Mouse (Mus musculus): ENCODE measurements around the gene Dph1.

Dph1 gene

DNA sequence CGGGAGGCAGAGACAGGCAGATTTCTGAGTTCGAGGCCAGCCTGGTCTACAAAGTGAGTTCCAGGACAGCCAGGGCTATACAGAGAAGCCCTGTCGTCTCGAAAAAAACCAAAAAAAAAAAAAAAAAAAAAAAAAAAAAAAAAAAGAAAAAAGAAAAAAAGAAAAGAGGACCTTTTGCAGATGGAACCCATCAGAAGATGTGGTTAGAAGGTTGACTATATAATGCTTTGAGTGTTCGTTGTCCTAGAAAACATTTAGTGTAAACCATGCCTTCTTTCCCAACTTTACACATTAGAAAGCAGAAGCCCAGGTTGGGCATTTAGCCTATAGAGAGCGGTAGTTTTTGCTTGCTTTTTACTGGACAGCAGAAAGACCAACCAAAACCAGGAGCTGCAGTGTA lies 16.5 kb downstream of the Dph1 start:
- CTCF ChIA-PET: interaction anchor here (0.8 kb wide), 1 partner anchor 312 kb away, joined by 3 read pairs; the partner anchor contains the start of gene Prpf8

DNA sequence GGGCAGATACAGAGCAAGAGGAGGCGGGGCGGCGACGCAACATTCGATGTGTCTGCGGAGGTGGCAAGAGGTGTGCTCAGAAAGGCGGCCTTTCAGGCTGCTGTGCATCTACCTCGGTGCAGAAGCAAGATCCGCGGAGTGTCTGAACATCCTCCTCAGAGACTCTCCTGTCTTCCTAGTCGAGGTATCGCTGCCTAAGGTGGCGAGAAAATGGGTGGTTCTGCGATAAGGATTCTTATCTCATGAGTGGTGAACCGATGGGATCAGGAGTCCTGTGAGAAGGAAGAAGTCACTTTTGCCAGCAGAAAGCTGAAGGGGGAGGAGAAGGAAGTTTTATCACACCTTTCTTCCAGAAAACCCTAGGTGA lies 17.3 kb downstream of the Dph1 start:
- CTCF ChIA-PET: interaction anchor here (0.8 kb wide), 1 partner anchor 313 kb away, joined by 3 read pairs; the partner anchor contains the start of gene Prpf8

DNA sequence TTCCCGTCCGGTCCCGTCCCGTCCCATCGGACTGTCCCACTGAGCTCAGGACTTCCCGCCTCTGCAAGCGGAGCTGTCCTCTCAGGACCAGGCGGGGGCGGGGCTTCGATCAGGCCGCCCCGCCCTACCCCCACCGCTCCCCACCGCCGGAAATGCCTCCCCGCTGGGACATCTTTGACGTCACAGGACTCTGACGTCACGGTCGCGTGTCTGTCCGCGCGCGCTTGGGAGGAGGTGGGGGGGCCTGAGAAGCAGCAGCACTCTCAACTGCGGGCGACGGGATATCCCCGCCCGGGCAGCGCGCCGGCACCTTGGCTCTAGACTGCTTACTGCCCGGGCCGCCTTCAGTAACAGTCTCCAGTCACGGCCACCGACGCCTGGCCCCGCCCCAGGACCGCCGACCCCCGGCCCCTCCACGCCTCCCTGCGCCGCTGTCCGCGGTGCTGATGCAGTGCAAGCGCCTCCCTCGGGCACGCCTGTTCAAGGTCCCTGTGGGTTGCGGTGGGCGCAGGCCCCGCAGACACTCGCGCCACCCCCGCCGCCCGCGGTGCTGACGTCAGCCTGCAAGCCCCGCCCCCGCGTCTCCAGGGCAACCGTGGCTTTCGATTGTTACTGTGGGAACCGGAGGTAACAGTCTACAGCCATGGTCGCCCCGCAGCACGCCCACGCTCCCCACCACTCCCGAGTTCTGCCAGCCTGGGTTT lies 17.8 kb downstream of the Dph1 start:
- CTCF ChIA-PET: no interaction called here

DNA sequence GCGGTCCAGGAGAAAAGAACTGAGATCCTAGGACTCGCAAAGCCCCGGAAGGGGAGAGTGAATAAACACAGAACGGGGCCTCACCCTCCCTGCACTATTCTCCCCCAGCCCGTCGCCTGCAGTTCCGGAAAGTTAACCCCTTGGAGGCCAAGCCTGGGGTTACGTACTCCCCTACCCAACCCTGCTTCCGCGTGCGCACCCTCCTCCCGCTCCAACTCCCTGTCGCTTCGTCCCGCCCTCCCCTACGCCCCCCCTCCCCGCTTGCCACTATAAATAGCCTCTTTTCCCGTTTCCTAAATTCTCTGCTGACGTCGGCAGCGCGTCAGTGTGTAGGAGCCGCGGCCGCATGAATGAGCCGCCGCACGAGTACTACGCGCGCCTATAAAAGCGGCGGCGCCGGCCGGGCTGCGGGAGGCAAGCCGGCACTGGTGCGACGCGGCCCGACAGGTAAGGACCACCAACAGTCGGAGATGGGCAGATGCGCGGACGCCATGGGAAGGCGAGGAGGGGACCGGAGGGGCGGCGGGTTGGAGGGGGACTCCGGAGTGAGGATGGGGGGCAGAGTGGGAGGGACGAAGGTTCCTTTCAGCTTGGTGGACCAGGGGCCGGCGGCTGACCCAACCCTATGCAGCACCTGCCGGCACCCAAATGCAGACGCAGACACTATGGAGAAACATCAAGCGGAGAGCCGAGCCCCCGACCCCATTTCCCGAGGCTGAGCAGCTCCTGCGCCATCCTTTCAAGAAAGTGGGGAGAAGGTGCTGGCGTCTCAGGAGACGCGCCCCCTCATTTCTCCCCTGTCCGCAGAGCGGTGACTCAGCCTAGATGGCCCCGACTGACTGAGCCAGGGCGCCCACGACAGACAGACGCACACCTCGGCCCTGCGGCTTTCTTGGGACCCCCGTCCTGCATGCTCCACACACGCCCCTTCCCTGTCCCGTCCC lies 18.6 kb downstream of the Dph1 start:
- CTCF ChIA-PET: no interaction called here

DNA sequence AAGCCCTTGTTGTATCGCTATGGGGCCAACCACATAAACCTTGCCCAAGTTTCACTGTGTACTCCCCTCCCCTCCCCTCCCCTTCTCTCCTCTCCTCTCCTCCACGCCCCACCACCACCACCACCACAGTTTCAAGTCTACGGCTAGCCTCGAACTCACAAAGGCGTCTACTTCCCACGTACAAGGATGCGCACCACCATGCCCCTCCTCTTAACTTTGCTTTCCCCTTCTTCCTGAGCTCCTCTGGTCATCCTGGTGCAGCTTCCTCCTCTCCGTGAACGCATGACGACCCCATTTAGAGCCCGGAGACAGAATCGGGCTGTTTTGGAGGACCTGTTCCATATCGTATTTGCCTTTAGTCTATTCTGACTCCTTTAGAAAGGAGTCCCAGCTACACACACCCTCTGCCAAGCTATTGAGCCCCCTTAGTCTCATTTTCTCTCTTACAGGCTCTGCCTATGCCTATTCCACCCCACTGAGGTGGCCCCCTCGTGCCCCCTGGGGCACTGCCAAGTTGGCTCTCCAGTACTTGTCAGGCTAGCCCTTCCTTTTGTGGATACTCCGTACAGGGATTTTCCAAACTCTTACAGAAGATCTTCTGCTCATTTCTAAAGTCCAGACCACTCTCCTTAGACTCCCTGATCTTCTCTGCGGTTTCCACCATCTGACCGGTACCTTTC lies 19.7 kb downstream of the Dph1 start:
- CTCF ChIA-PET: interaction anchor here (0.7 to 0.8 kb wide), 2 partner anchors 16 to 38 kb away, joined by 3 to 6 read pairs; no protein-coding TSS in a partner anchor

DNA sequence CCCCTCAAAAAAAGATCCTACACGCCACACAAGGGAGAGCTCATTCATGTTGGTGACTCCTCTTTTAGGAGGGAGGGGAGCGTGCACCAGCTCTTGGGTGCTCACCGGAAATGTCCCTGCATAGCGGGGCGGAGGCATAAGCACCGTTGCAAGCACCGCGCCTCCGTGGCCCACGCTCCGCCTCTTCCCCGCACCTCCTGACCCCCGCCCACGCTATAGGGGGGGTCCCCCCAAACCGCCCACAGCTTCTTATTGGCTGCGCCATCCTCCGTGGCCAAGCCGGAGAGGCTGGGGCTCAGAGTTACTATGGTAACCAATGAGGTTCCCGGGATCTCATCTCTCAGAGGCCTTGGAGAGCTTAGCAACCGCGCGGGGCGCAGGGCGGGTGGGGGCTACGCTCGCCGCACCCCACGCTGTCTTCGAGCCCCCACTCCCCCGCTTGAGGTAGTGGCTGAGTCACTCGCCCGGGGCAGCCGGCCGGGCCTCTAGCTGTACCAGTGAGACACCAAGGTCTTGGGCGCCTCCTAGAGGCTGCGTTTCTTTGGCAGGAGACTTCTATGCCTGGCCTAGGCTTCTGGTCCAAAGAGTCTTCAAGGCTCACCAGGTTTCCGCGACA lies 20.8 kb downstream of the Dph1 start:
- CTCF ChIA-PET: interaction anchor here (0.7 to 1.2 kb wide), 5 partner anchors 13 to 237 kb away, joined by 3 to 7 read pairs (median 4); no protein-coding TSS in a partner anchor

DNA sequence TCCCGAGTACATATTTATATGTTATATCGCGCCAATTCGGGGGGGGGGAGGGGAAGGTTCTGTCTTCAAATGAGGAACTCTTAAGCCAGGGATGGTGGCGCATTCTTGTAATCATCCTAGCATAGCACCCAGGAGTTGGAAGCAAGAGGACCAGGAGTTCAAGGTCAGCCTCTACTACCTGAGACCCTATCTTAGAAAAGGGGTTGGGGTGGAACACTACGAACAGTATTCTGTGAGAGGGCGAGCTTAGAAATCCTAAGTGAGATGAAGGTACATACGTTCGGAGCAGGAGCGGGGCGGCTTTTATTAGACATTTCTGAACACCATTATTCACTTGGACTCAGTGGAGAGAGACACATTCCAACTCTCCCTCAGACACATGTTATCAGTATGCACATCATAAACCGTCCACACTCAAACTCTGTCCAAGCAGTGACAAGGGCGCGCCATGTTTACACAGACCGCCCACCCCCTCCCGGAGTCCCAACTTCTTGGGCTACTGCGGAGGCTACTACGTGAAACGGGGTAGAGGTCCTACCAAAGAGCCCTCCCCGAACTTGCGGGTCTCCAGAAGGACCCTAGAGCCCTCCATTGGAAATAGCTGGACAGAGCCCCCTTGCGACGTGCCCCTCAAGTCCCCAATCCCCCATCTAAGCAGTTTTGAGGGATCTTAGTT lies 21.5 kb downstream of the Dph1 start, which contains the start of gene Hic1:
Gene Hic1 (minus strand): TSS at position 115 of the 676 bp plus-strand sequence.
- CTCF ChIA-PET: interaction anchor here (0.5 to 1.2 kb wide), 7 partner anchors 12 to 237 kb away, joined by 3 to 9 read pairs (median 4); no protein-coding TSS in a partner anchor

DNA sequence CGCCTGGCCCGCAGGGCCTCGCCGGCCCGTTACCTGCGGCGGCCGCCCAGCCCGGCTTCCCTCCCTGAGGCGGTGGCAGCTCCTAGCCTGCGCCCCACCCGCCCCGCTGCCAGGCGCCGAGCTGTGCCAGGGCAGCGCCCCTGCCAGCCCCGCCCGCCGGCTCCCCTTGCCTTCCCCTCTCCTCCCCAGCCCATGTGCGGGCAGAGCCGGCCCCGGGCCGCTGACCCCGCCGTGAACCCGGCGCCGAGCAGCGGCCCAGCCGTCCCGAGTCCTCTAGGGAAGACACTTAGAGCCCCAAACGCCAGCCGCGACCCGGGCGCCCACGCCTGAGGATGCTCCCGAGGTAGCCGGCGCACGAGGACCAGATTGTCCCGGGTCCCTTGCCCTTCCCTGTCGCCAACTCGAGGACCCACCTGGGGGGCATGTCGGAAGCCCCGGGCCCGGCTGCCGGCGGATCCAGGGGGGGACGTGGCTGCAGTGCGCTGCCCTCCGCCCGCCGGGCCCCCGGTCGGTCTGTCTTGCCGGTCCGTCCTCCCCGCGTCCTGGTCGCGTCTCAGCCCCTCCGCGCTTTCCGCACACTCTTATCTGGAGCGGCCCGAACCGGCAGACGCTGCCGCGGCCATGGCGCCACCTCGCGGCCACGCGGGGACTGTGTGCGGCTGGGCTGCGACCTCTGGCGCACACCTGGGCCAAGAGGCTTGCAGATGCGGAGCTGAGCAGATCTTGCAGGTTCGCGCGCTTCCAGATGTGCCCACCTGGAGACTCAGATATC lies 22.3 kb downstream of the Dph1 start:
- CTCF ChIA-PET: interaction anchor here (0.5 to 1.2 kb wide), 5 partner anchors 11 to 189 kb away, joined by 3 to 5 read pairs (median 4); no protein-coding TSS in a partner anchor

DNA sequence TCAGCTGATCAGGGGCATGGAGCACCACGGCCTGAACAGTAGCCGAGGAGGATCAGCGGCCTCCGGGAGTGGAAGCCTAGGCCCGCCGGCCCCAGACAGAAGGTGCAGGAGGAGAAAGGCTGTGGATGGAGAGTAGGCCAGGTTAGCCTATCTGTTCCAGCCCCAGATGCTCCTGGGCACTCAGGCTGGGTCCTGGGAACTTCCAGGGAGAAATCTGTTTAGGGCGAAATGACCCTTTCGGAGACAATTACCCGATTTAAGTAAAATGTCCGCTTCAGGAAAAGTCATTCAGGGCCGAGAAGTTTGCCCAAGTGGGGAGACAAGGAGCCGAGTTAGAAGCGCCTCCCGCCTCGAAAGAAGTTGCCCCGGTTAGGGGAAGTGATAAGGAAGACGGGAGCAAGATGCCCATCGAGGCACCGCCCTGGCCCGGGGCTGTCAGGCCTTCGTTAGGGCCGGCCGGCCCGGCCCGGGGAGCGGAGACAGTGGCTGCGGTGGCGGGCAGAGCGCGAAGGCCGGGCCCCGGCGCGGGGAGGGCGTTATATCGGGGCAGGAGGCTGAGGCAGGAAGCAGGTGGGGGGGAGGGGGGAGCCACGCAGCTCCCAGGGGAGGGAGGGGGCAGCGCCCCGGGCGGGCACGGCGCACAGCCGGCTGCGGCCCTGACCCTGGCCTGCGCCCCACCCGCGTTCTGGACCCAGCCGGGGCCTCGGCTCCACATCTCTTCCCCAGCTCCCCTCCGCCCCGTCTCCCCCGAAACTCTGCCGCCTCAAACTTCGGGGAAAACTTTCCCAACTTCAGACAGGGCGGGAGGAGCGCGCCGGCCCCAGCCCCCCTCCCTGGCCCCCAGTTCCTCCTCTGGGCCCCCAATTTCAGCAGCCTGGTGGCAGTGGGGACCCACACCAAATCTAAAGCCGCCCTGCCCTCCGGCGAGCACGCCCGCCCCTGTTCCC lies 23.1 kb downstream of the Dph1 start:
- CTCF ChIA-PET: interaction anchor here (0.6 to 0.7 kb wide), 3 partner anchors 12 to 90 kb away, joined by 3 to 4 read pairs (median 4); no protein-coding TSS in a partner anchor

DNA sequence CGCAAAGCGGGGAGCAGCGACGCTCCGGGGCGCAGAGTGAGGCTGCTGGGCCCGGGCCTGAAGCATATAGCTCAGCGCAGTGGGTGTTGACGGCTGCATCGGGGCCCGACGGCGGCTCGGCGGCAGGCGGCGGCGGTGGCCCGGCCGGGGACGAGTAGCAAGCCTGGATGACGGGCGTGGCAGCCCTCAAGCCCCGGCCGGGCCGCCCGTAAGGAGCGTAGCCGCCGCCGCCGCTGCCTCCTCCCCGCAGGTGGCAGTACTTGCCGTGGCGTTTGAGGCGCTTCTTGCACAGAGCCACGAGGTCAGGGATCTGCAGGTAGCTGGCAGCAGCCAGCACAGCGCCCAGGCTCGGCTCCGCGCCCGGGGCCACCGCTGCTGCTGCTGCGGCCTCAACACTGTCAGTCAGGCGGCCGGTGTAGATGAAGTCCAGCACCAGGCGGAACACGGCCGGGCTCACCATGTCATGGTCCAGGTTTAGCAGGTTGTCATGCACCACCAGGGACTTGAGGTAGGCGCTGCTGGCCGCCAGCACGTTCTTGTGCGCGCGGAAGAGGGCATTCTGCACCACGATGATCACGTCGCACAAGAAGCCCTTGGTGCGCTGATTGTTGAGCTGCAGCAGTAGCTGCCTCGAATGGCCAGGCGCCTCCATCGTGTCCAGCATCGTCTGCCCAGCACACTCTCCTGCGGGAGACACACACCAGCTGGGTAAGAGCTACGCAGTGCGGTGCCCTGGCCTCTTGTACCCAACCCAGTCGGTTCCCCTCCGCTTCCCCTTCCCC lies 24.0 kb downstream of the Dph1 start:
- CTCF ChIA-PET: interaction anchor here (0.6 to 1.5 kb wide), 3 partner anchors 50 to 181 kb away, joined by 3 to 4 read pairs (median 3); partner anchors contain the start of genes Rpa1 and Smyd4

DNA sequence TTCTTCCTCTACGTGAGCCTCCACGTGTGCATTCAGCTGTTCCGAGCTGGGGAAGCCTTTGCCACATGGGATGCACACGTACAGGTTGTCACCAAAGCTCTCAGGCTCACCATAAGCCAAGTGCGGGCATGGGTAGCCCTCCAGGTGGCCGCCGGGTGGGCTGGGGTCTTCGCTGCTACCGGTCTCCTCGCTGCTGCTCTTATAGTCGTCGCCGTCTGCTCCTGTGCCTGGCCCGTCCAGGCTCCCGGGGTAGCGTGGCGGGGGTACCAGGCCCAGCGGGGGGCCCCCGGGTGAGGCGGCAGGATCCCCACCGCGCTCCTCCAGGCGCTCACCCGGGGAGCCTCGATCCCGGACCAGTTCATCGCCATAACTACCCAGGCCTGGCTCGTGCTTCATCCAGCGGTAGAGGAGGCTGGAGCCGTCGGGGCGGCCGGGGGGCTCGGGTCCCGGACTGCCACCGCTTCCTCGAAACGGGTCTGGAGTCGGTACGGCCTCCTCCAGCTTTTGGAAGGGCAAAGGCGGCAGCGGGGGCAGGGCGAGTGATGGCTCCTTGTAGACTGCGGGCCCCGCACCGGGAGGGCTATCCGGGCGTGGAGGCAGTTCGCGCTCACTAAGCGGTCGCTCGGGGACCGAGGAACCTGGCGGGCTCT lies 24.7 kb downstream of the Dph1 start:
- CTCF ChIA-PET: interaction anchor here (1.5 kb wide), 1 partner anchor 181 kb away, joined by 3 read pairs; the partner anchor contains the start of genes Rpa1 and Smyd4

DNA sequence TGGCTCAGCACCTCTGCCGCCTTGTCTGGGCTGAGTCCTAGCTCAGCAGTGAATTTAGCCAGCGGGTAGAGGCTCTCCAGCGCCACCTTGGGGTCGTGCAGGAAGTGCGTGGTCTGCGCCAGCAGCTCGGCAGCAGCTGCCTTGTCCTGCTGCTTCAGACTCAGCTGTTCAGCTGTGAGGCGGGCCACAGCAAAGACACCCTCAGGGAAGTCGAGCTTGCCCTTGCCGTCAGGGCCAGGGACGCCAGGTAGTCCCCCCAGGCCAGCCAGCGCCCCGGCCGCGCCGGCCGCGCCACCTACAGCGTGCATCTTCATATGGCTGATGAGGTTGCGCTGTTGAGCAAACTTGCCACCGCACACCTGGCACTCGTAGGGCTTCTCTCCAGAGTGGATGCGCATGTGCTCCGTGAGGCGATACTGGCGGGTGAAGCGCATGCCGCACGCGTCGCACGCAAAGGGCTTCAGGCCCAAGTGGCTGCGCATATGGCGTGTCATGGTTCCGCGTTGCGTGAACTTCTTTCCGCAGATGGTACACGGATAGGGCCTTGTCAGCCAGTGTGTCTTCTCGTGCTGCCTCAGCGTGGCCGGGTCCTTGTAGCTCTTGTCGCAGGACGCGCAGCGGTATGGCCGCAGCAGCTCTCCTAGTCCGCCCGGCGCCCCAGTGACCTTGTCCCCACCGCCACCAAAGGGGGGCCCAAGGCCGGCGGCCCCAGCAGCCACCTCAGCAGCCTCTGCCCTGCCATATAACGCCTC lies 25.4 kb downstream of the Dph1 start:
- CTCF ChIA-PET: interaction anchor here (0.6 to 1.5 kb wide), 3 partner anchors 182 to 265 kb away, joined by 3 read pairs; partner anchors contain the start of genes Rpa1 and Smyd4

DNA sequence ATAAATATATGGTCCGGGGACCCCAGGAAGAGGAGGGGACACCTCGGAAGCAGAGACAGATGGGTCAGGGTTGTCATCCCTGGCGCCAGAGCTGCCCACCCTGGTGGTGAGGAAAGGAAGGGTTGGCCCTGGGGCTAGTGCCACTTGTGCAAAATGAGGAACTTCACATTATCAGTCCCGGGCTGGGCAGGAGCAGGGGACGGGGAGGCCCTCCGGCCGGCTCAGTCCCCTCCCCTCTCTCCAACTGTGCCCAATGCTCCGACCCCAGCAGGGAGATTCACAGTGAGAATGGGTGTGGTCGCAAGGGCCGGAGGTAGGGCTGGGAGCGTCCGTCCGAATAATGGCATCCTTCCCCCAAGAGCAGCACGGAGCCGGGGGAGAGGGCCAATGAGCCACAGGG lies 26.3 kb downstream of the Dph1 start:
- CTCF ChIA-PET: interaction anchor here (0.6 to 0.8 kb wide), 3 partner anchors 266 to 1087 kb away, joined by 3 to 5 read pairs (median 3); no protein-coding TSS in a partner anchor

DNA sequence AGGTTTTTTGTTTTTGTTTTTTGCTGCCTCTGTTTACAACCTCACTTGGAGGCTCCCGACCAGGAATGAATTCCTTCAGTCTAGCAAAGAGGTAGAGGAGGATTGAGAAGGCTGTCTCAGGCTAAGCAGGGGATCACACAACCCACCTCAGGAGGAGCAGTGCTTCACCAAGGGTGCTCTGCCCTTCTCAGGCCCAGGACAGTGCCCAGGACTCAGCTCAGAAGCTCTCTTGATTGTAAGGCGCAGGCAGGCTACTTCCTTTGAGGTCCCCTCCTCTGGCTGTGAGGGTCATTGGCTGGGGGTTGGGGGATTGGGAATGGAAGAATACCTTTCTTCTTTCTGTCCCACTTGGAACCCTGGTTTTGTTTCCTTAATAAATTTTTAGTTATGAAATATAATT lies 27.0 kb downstream of the Dph1 start:
- CTCF ChIA-PET: interaction anchor here (0.7 to 0.8 kb wide), 2 partner anchors 437 to 1088 kb away, joined by 3 to 5 read pairs; no protein-coding TSS in a partner anchor

DNA sequence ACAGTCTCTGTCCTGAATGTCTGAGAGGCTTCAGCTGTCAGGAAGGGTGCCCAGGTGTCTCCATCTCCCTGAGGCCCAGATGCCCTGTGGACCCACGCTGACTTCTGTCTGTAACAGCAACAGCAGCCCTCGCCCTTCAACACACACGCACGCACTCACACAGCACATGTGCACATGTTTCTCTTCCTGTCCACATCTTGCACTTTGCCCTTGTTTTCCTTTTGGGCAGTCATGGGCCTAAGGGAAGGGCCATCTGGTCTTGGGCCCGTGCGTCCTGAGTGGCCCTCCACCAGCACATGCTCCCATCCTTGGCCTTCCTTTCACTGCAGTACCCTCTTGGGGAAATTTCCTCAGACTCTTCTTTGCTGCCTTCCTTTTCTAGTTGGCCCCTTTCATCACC lies 27.7 kb downstream of the Dph1 start:
- CTCF ChIA-PET: no interaction called here

DNA sequence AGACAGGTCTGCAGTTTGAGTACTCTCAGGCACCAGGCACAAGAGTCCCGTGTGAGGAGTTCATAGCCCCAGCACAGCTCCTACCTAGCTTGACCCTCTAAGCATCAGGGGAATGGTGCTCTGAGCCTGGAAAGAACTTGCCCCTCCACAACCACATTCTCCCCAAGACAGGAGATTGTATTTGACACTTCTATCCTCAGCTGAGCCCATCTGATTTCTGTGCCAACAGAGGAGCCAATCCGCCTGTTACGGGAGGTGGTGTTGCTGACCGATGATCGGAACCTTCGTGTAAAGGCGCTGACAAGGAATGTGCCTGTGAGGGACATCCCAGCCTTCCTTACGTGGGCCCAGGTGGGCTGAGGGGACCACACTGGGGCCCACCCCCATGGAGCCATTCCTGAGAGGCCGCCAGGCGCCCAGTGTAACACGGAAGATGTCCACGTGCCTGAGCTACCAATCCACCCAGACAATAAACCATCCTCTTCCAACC lies 28.4 kb downstream of the Dph1 start:
- CTCF ChIA-PET: no interaction called here

Data from spleen, embryonic (tissue).